Mouse (Mus musculus): ENCODE measurements around the gene Kcne1. TPM values are rescaled to one million over a fixed set of nuclear protein-coding genes. Genes with fewer than 3 reads are reported as not detected.

The Kcne1 gene
- polyA plus RNA-seq, 1 experiment from 2014 or later = 0.34 TPM

DNA sequence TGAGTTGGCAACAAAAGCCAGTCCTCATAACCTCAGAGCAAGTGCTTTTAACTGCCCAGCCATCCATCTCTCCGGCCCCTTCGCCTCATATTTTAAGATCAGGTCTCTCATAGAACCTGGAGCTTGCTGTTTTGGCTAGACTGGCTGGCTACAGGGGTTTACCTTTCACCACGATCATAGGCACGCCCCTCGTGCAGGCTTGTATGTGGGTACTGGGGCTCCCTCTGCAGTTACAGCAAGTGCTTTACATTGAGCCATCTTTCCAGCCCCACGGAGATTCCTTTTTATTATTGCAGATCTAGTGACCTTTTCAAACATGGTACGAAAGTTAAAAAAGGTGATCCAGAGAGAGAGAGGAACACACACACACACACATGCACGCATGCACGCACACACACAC, 24.7 kb downstream of the Kcne1 start:
- Histone ChIP-seq H3K9ac (replicated peaks; ENCODE audit: low read length) (no peak overlapping the region), H3K36me3 (replicated peaks; ENCODE audit: control insufficient read depth, insufficient read depth, low read depth, low read length) (no peaks in the 10 kb centered on the region), H3K27me3 (ENCODE audit: control insufficient read depth, insufficient read depth, low read length) (no peaks in the 10 kb centered on the region), H3K27ac (replicated peaks; ENCODE audit: low read depth, low read length) (no peak overlapping the region), H3K4me2 (ENCODE audit: low read depth, low read length) (no peak overlapping the region), H3K4me3 (ENCODE audit: low read depth, low read length) (no peak overlapping the region), H3K9me3 (replicated peaks; ENCODE audit: control insufficient read depth, low read length) (no peaks in the 10 kb centered on the region), H3K4me1 (ENCODE audit: control insufficient read depth, insufficient read depth, low read length) (no peaks in the 10 kb centered on the region)
- peak; percentile 29 for DNase-seq (ENCODE audit: low spot score)
- no peak for ATAC-seq (replicated peaks; ENCODE audit: insufficient number of reproducible peaks, low FRiP score, low TSS enrichment, low read depth)
- 64% methylated on average over 9 of the region's 9 CpGs for WGBS

DNA sequence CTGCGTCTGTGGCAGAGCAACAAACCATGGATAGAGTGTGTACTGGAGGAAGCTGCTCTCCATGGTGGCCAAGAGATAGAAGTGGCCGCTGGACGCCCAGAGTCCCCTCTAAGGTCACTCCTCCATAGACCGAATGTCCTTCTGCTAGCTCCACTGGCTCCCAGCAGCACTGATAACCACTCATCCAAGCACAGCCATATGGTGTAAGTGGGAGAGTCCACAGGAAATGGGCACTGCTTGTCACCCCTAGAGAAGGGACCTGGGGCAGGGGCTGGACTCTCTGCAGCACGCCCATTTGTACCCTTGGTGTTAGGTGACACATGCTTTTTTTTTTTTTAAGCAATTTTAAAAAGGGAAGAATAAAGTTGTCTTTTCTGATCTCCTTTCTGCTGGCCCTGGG, 28.3 kb downstream of the Kcne1 start:
- ATAC-seq (replicated peaks; ENCODE audit: insufficient number of reproducible peaks, low FRiP score, low TSS enrichment, low read depth) = no peak

DNA sequence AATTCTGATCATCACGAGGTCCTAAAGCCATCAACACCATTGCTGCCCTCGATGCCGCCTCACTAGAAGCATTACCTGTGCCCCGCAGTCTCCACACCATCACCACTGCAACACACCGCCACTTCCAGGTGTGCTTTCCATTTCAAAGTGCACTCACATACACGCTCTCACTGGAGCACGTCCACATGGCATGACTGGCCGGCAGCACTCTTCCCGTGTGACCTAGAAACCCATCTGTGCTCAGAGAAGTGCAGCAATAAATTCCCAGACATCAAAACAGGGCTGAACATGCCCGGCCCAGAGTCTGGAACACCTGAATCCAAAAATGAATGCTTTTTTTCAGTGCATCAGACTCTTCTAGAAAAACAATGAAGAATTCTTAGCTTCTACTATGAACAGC, 31.4 kb downstream of the Kcne1 start:
- H3K4me1 ChIP-seq (ENCODE audit: control insufficient read depth, insufficient read depth, low read length) = no peaks in the 10 kb centered on the region
- WGBS = 89% methylated on average over 10 of the region's 10 CpGs
- H3K36me3 ChIP-seq (replicated peaks; ENCODE audit: control insufficient read depth, insufficient read depth, low read depth, low read length) = no peaks in the 10 kb centered on the region; the same call in 1 of the 2 replicates
- no peaks in the 10 kb centered on the region for H3K9me3 ChIP-seq (replicated peaks; ENCODE audit: control insufficient read depth, low read length)
- no peaks in the 10 kb centered on the region for H3K27me3 ChIP-seq (ENCODE audit: control insufficient read depth, insufficient read depth, low read length)
- no peak overlapping the region for H3K4me2 ChIP-seq (ENCODE audit: low read depth, low read length)
- DNase-seq (ENCODE audit: low spot score) (no peak), ATAC-seq (replicated peaks; ENCODE audit: insufficient number of reproducible peaks, low FRiP score, low TSS enrichment, low read depth) (no peak)
- no peak overlapping the region for H3K9ac ChIP-seq (replicated peaks; ENCODE audit: low read length)
- no peak overlapping the region for H3K27ac ChIP-seq (replicated peaks; ENCODE audit: low read depth, low read length)
- H3K4me3 ChIP-seq (ENCODE audit: low read depth, low read length) = no peak overlapping the region

More for the DNA sequence above, 28.3 kb downstream of the Kcne1 start:
- H3K27ac ChIP-seq (replicated peaks; ENCODE audit: low read depth, low read length) = no peak overlapping the region
- H3K36me3 ChIP-seq (replicated peaks; ENCODE audit: control insufficient read depth, insufficient read depth, low read depth, low read length) = no peaks in the 10 kb centered on the region
- H3K4me3 ChIP-seq (ENCODE audit: low read depth, low read length) = no peak overlapping the region
- no peaks in the 10 kb centered on the region for H3K9me3 ChIP-seq (replicated peaks; ENCODE audit: control insufficient read depth, low read length)
- H3K4me2 ChIP-seq (ENCODE audit: low read depth, low read length) = no peak overlapping the region
- no peak overlapping the region for H3K9ac ChIP-seq (replicated peaks; ENCODE audit: low read length)
- H3K4me1 ChIP-seq (ENCODE audit: control insufficient read depth, insufficient read depth, low read length) = no peaks in the 10 kb centered on the region
- no peak for DNase-seq (ENCODE audit: low spot score)
- no peaks in the 10 kb centered on the region for H3K27me3 ChIP-seq (ENCODE audit: control insufficient read depth, insufficient read depth, low read length)
- 80% methylated on average over 5 of the region's 5 CpGs for WGBS

DNA sequence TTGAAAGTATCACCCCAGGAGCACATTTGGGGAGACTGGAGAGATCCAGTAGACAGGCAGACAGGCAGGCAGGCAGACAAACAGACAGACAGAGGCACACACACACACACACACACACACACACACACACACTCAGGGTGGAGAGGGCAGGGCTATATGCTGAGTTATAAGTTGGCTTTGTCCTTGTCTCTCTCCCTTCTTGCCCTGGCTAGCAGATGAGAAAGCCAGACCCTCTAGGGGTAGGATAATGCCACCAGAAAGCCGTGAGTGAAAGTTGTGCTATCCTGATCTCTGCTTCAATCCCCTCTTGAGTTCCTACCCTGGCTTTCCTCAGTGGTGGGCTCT, 34.2 kb downstream of the Kcne1 start:
- ATAC-seq (replicated peaks; ENCODE audit: insufficient number of reproducible peaks, low FRiP score, low TSS enrichment, low read depth) (no peak), DNase-seq (ENCODE audit: low spot score) (no peak)
- H3K9ac ChIP-seq (replicated peaks; ENCODE audit: low read length) = no peak overlapping the region
- H3K9me3 ChIP-seq (replicated peaks; ENCODE audit: control insufficient read depth, low read length) = no peaks in the 10 kb centered on the region
- no peak overlapping the region for H3K4me3 ChIP-seq (ENCODE audit: low read depth, low read length)
- no peaks in the 10 kb centered on the region for H3K27me3 ChIP-seq (ENCODE audit: control insufficient read depth, insufficient read depth, low read length)
- H3K36me3 ChIP-seq (replicated peaks; ENCODE audit: control insufficient read depth, insufficient read depth, low read depth, low read length) = no peaks in the 10 kb centered on the region; the same call in 1 of the 2 replicates
- no peaks in the 10 kb centered on the region for H3K4me1 ChIP-seq (ENCODE audit: control insufficient read depth, insufficient read depth, low read length)
- WGBS = 31% methylated on average over 1 of the region's 1 CpGs
- H3K27ac ChIP-seq (replicated peaks; ENCODE audit: low read depth, low read length) = no peak overlapping the region
- no peak overlapping the region for H3K4me2 ChIP-seq (ENCODE audit: low read depth, low read length)

DNA sequence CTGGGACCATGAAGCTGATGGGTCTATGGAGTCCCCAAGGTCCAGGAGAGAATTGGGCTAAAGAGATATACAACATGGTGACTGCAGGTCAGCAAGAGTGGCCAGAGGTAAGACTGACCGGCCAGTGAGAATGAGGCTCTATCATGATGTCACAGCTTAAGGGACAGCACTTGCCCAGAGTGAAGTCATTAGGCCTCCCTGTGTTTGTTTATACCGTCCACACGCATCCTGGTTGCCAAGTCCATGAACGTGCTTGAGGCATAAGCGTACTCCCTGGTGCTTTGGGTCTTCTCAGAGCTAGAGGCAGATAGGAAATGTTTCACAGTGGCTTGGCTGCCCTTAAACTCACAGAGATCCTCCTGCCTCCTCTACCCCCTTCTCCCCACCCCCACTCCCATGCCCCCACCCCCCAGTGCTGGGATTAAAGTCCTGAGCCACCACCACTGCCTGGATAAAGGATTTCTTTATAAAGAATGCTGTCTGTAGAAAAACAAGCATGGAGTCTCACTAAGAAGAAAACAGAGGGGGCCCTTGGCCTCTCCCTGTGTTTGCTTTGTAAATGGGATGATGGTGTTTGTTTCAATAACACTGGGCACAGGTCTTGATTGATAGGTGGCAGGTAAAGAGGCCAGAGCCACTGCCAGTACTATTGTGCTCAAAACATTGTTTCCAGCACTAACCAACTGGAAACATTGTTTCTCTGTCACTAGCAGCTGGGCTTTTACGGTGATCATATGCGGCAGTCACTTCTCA, 34.8 kb downstream of the Kcne1 start:
- no peak overlapping the region for H3K4me3 ChIP-seq (ENCODE audit: low read depth, low read length)
- WGBS = 39% methylated on average over 7 of the region's 7 CpGs
- no peaks in the 10 kb centered on the region for H3K4me1 ChIP-seq (ENCODE audit: control insufficient read depth, insufficient read depth, low read length)
- H3K27ac ChIP-seq (replicated peaks; ENCODE audit: low read depth, low read length) = no peak overlapping the region
- H3K36me3 ChIP-seq (replicated peaks; ENCODE audit: control insufficient read depth, insufficient read depth, low read depth, low read length) = no peaks in the 10 kb centered on the region; the same call in 1 of the 2 replicates
- no peak overlapping the region for H3K9ac ChIP-seq (replicated peaks; ENCODE audit: low read length)
- no peak overlapping the region for H3K4me2 ChIP-seq (ENCODE audit: low read depth, low read length)
- DNase-seq (ENCODE audit: low spot score) (no peak), ATAC-seq (replicated peaks; ENCODE audit: insufficient number of reproducible peaks, low FRiP score, low TSS enrichment, low read depth) (no peak; the same call in 1 of the 2 replicates)
- no peaks in the 10 kb centered on the region for H3K27me3 ChIP-seq (ENCODE audit: control insufficient read depth, insufficient read depth, low read length)
- H3K9me3 ChIP-seq (replicated peaks; ENCODE audit: control insufficient read depth, low read length) = no peaks in the 10 kb centered on the region

DNA sequence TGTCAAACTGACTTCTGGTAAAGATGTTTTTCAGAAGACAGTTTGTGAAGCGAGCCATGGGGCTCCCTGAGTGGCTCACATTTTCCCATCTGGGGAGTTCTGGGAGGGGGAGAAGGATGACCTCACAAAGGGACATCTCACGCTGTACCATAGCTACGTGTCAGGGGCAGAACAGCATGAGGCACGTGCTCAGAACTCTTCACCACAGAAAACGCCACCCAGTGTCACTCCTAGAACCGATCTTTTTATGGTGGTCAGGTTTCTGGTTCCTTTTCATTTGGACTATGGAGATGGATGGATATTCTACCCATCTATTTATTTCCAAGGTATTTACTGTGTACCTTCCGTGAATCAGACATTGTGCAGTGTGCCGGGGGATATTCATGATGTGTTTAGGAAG, 37.9 kb downstream of the Kcne1 start, which contains the start of gene Fam243:
TSS of gene Fam243 (minus strand) at position 101 of the 400 bp plus-strand sequence.
- DNase-seq (ENCODE audit: low spot score) (no peak), ATAC-seq (replicated peaks; ENCODE audit: insufficient number of reproducible peaks, low FRiP score, low TSS enrichment, low read depth) (no peak)
- H3K36me3 ChIP-seq (replicated peaks; ENCODE audit: control insufficient read depth, insufficient read depth, low read depth, low read length) = no peaks in the 10 kb centered on the region; the same call in 1 of the 2 replicates
- H3K27ac ChIP-seq (replicated peaks; ENCODE audit: low read depth, low read length) = no peak within 1 kb of the TSS
- H3K4me1 ChIP-seq (ENCODE audit: control insufficient read depth, insufficient read depth, low read length) = no peaks in the 10 kb centered on the region
- H3K9me3 ChIP-seq (replicated peaks; ENCODE audit: control insufficient read depth, low read length) = no peaks in the 10 kb centered on the region
- H3K4me3 ChIP-seq (ENCODE audit: low read depth, low read length) = no peak within 1 kb of the TSS
- no peak within 1 kb of the TSS for H3K9ac ChIP-seq (replicated peaks; ENCODE audit: low read length)
- no peaks in the 10 kb centered on the region for H3K27me3 ChIP-seq (ENCODE audit: control insufficient read depth, insufficient read depth, low read length)
- WGBS = 93% methylated on average over 8 of the region's 8 CpGs
- H3K4me2 ChIP-seq (ENCODE audit: low read depth, low read length) = no peak within 1 kb of the TSS

DNA sequence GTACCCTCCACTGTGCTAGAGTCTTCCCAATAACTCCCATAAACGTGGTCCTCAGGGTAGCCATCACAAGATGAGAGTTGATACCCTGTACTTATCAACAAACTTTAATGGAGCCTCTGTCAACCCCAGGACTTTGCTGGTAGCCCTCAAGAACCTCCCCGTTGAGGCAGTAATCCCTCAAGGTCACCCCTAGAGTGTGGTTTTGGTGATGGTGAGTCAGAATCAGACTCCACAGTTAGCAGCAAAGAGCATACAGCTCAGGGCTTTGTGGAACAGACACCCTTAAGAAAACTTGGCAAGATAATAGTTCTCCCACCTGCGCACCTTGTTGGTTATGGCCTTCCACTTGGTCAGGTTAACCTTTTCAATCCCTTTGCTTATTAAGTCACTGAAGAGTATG, 38.9 kb downstream of the Kcne1 start:
- DNase-seq (ENCODE audit: low spot score) (no peak), ATAC-seq (replicated peaks; ENCODE audit: insufficient number of reproducible peaks, low FRiP score, low TSS enrichment, low read depth) (no peak)
- no peak overlapping the region for H3K9ac ChIP-seq (replicated peaks; ENCODE audit: low read length)
- H3K27me3 ChIP-seq (ENCODE audit: control insufficient read depth, insufficient read depth, low read length) = no peaks in the 10 kb centered on the region
- no peaks in the 10 kb centered on the region for H3K9me3 ChIP-seq (replicated peaks; ENCODE audit: control insufficient read depth, low read length)
- H3K27ac ChIP-seq (replicated peaks; ENCODE audit: low read depth, low read length) = no peak overlapping the region
- WGBS = 85% methylated on average over 3 of the region's 3 CpGs
- H3K36me3 ChIP-seq (replicated peaks; ENCODE audit: control insufficient read depth, insufficient read depth, low read depth, low read length) = no peaks in the 10 kb centered on the region; the same call in 1 of the 2 replicates
- H3K4me2 ChIP-seq (ENCODE audit: low read depth, low read length) = no peak overlapping the region
- H3K4me3 ChIP-seq (ENCODE audit: low read depth, low read length) = no peak overlapping the region
- H3K4me1 ChIP-seq (ENCODE audit: control insufficient read depth, insufficient read depth, low read length) = no peaks in the 10 kb centered on the region

DNA sequence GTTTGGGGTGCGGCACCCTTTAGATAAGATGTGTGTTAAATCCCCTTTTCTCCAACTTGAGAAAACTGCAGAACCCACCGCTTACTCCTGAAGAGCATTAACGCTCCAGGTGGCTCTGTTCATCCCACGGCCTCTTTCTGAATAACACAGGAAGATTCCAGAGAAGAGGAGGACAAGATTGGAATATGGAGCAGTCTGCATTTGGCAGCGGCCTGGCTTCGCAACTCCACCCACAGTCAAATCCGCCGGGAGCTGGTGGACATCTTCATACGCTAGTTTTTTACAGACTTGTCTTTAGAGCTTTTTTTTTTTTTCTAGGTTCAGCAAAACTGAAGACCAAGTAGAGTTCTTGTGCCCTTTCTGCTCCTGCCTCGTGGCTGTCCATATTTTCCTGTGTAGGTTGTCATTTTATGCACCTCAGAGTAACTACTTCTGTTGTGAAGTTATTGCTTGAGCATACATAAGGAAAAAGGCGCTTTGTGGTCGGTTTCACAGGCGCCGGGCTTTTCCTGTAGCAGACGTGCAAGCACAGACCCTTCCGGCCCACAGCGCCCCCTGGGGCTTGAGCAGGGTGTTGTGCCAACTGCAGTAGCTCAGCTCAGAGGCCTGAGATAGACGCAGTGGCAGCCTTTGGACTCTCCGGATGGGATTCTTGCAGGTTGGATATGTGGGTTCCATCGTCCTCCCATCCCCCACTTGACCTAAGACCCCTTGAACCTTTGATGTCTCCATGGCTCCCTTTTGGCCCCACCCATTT, 39.7 kb downstream of the Kcne1 start:
- Histone ChIP-seq H3K36me3 (replicated peaks; ENCODE audit: control insufficient read depth, insufficient read depth, low read depth, low read length) (no peaks in the 10 kb centered on the region; the same call in 1 of the 2 replicates), H3K4me3 (ENCODE audit: low read depth, low read length) (no peak overlapping the region), H3K4me1 (ENCODE audit: control insufficient read depth, insufficient read depth, low read length) (no peaks in the 10 kb centered on the region; the same call in 1 of the 2 replicates), H3K9ac (replicated peaks; ENCODE audit: low read length) (no peak overlapping the region), H3K27ac (replicated peaks; ENCODE audit: low read depth, low read length) (no peak overlapping the region), H3K4me2 (ENCODE audit: low read depth, low read length) (no peak overlapping the region), H3K27me3 (ENCODE audit: control insufficient read depth, insufficient read depth, low read length) (no peaks in the 10 kb centered on the region), H3K9me3 (replicated peaks; ENCODE audit: control insufficient read depth, low read length) (no peaks in the 10 kb centered on the region)
- DNase-seq (ENCODE audit: low spot score) = peak; percentile 45
- WGBS = 57% methylated on average over 20 of the region's 20 CpGs
- no peak for ATAC-seq (replicated peaks; ENCODE audit: insufficient number of reproducible peaks, low FRiP score, low TSS enrichment, low read depth)
